Mouse (Mus musculus): ENCODE measurements around the gene Pip5k1b.

- TF ChIP-seq TCF3 (IDR thresholded peaks at IDR 0.05; ENCODE audit: insufficient read length, low read depth) (no peak), POLR2A (IDR thresholded peaks at IDR 0.05; ENCODE audit: insufficient read length, low read depth) (no peak), MYOG (IDR thresholded peaks at IDR 0.05; ENCODE audit: control insufficient read depth in 1 of 3, insufficient read depth in 1 of 3, insufficient read length in 2 of 3, low read depth in 2 of 3) (no peak), MYOD1 (IDR thresholded peaks at IDR 0.05; ENCODE audit: control insufficient read depth in 1 of 3, insufficient read length in 2 of 3, low read depth in 2 of 3) (no peak), CEBPB (IDR thresholded peaks at IDR 0.05; ENCODE audit: insufficient read depth, poor library complexity, severe bottlenecking) (no peak)
Measured at GRCm38 (mm10) chr19:24472512-24472911, 83.2 kb downstream of the Pip5k1b start.

All from myocyte (in vitro differentiated cells).